In genomic region chr3:87646174-87646573, GRCm38 (mm10) we compare ENCODE assay signal across 16 mouse cellular contexts.
"Had no signal": no experiment of that assay in that cellular context is flagged by ENCODE, and none has a peak within 500 bp of the region (broad histone marks: within the 10 kb centered on the region; RNA-seq: fewer than 3 reads in every experiment).

No protein-coding gene starts in this region.

- H3K4me2 ChIP-seq: neural tube, embryonic 13.5 days; neural tube, embryonic 15.5 days; stomach, embryonic 15.5 days had no signal

- H3K36me3 ChIP-seq: neural tube, embryonic 15.5 days; stomach, embryonic 15.5 days had no signal

- H3K27ac ChIP-seq: neural tube, embryonic 13.5 days; neural tube, embryonic 15.5 days; stomach, embryonic 15.5 days; stomach, postnatal 0 days had no signal

- H3K4me3 ChIP-seq: neural tube, embryonic 13.5 days; neural tube, embryonic 15.5 days; stomach, embryonic 15.5 days had no signal

- H3K27me3 ChIP-seq: neural tube, embryonic 13.5 days; neural tube, embryonic 15.5 days; stomach, embryonic 15.5 days had no signal

- H3K4me1 ChIP-seq: stomach, embryonic 15.5 days had no signal

- H3K9ac ChIP-seq: neural tube, embryonic 13.5 days; neural tube, embryonic 15.5 days; stomach, embryonic 15.5 days had no signal

- DNase-seq: retina, postnatal 1 day; right cerebral cortex, adult 18-20 months; right cerebral cortex, postnatal 14 days; right cerebral cortex, postnatal 25 days; right cerebral cortex, postnatal 4 days; spleen, adult 18-20 months; thymus, adult 18-20 months; thymus, adult 2 months; thymus, postnatal 14 days; thymus, postnatal 25 days; thymus, postnatal 36 days; thymus, postnatal 4 days had no signal

- H3K9me3 ChIP-seq: neural tube, embryonic 13.5 days; neural tube, embryonic 15.5 days; stomach, embryonic 15.5 days had no signal
